Mouse (Mus musculus) midbrain, embryonic 14.5 days (tissue): ENCODE results near the gene 4933414I15Rik. TPM values are rescaled to one million over a fixed set of nuclear protein-coding genes. Genes with fewer than 3 reads are reported as not detected.

Source experiments
- ATAC-seq: fragments of 200-750 bp; cut with Nextera tagmentation; 2 replicates; pipeline ENCODE4 v1.8.0; 2017; ENCODE audit warnings: moderate number of reproducible peaks, moderate library complexity; ENCODE audit not compliant: low FRiP score, low TSS enrichment
- DNase-seq: peaks from one replicate; pipeline ENCODE4 v3.0.0-alpha.2; 2015
- H3K27ac ChIP-seq: fragments of 300-500 bp; sonication (generic); replicated peaks from 2 replicates; pipeline ENCODE4 v1.5.1; 2014; ENCODE audit warnings: mild to moderate bottlenecking, low read depth, low read length, moderate library complexity
- H3K27me3 ChIP-seq: fragments of 300-500 bp; sonication (generic); 2 replicates; pipeline ENCODE4 v1.6.1; 2014; ENCODE audit warnings: low read length, control low read depth, mixed read lengths; ENCODE audit not compliant: control insufficient read depth, insufficient read depth
- H3K36me3 ChIP-seq: fragments of 300-500 bp; sonication (generic); 2 replicates; pipeline ENCODE4 v1.6.1; 2014; ENCODE audit warnings: low read length, control low read depth; ENCODE audit not compliant: control insufficient read depth, insufficient read depth
- H3K4me1 ChIP-seq: fragments of 300-500 bp; sonication (generic); 2 replicates; pipeline ENCODE4 v1.6.1; 2014; ENCODE audit warnings: mild to moderate bottlenecking, antibody characterized with exemption, low read length, control low read depth; ENCODE audit not compliant: control insufficient read depth, insufficient read depth
- H3K4me2 ChIP-seq: fragments of 300-500 bp; sonication (generic); 2 replicates; pipeline ENCODE4 v1.6.1; 2014; ENCODE audit warnings: mild to moderate bottlenecking, low read length, moderate library complexity
- H3K4me3 ChIP-seq: fragments of 300-500 bp; sonication (generic); replicated peaks from 2 replicates; pipeline ENCODE4 v1.5.1; 2014; ENCODE audit warnings: low read depth, low read length
- H3K9ac ChIP-seq: fragments of 300-500 bp; sonication (generic); replicated peaks from 2 replicates; pipeline ENCODE4 v1.6.1; 2014; ENCODE audit warnings: mild to moderate bottlenecking, low read length, moderate library complexity
- H3K9me3 ChIP-seq: fragments of 300-500 bp; sonication (generic); 2 replicates; pipeline ENCODE4 v1.6.1; 2016; ENCODE audit warnings: low read length, control low read depth, mixed read lengths; ENCODE audit not compliant: control insufficient read depth
- WGBS: fragments of 180-500 bp; shearing (Covaris S2); extraction: QIAGEN DNeasy Blood & Tissue Kit; methylation state at CpG from one replicate; pipeline ENCODE4 v1.1.7; 2014; 5-methylcytosine and 5-hydroxymethylcytosine counted together
- polyA plus RNA-seq: library from polyadenylated mRNA; unstranded; fragments of >200 nt; fragmentation: Nextera tagmentation; extraction: Ambion mirVana; gene quantifications from 2 replicates; pipeline ENCODE4 v1.2.1, GENCODE M21; 2014

The 4933414I15Rik gene
- polyA plus RNA-seq, 1 experiment from 2014 or later = not detected

DNA sequence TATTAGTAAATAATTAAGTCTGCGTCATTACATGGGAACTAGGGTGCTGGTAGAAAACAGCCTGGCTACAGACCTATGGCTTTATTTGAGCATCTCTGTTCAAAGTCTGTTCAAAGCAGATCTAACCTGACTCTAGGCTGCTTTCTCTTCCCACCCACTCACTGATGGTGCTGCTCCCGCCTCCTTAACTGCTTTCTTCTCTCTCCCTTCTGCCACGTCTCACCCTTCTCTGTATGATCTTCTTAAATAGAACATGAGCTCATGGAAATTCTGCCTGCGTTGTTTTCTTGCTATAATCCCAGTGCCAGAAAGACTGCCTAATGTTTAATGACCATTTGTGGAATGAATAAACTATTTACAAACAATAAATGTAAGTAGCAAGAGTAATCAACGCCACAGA, 35.4 kb downstream of the 4933414I15Rik start:
- H3K4me3 ChIP-seq = no peak overlapping the region
- H3K9me3 ChIP-seq = peaks cover 71% of the 10 kb centered on the region
- H3K27me3 ChIP-seq = no peaks in the 10 kb centered on the region
- no peak overlapping the region for H3K27ac ChIP-seq
- H3K36me3 ChIP-seq = peaks cover 91% of the 10 kb centered on the region
- ATAC-seq = no peak
- WGBS = 82% methylated on average over 5 of the region's 5 CpGs
- H3K4me1 ChIP-seq = no peaks in the 10 kb centered on the region
- no peak overlapping the region for H3K4me2 ChIP-seq
- no peak overlapping the region for H3K9ac ChIP-seq
- no peak for DNase-seq

DNA sequence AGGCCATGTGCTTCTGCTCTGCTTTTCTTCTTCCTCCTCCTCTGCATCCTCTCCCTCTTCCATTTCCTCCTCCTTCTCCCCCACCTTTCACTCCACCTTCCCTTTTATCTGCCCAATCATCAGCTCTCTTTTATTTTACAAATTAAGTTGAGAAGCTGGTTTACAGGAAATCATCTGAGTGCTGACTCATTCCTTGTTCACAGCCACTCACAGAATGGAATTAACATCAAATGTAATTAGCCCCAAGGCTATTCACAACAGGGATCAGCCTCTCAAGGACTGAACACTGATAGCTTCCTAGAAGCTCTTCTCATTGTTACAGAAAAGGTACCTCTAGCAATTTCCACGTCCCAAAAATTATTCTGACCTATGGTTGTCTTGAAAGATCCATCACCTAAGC, 46.2 kb downstream of the 4933414I15Rik start:
- no peak overlapping the region for H3K4me2 ChIP-seq
- no peak overlapping the region for H3K27ac ChIP-seq
- H3K4me3 ChIP-seq = no peak overlapping the region
- WGBS = 88% methylated on average over 1 of the region's 1 CpGs
- H3K27me3 ChIP-seq = no peaks in the 10 kb centered on the region
- H3K36me3 ChIP-seq = peaks cover 43% of the 10 kb centered on the region
- H3K4me1 ChIP-seq = no peaks in the 10 kb centered on the region
- ATAC-seq (no peak), DNase-seq (no peak)
- no peak overlapping the region for H3K9ac ChIP-seq
- H3K9me3 ChIP-seq = peaks cover 66% of the 10 kb centered on the region

DNA sequence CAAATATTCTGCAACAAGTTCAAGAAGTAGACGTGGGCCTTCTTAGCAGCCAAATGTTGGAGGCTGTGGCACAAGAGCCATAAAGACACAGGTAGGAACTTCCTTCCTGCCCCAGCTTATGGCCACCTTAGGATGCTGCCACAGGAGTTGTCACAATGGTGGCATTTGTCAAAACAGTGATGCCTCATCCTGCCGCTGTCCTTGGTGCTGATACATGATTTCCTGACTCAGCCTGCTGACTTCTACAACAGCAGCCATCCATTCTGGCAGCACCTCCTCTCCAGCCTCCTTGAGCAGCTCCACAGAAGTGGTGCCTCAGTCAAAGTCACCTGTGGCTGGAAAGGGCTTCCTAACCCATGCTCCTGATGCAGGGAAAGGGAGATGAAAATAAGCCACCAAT, 51.1 kb downstream of the 4933414I15Rik start:
- H3K27ac ChIP-seq = no peak overlapping the region
- H3K4me3 ChIP-seq = no peak overlapping the region
- no peaks in the 10 kb centered on the region for H3K27me3 ChIP-seq
- H3K4me1 ChIP-seq = no peaks in the 10 kb centered on the region
- H3K4me2 ChIP-seq = no peak overlapping the region
- DNase-seq = no peak
- WGBS = 60% methylated on average over 2 of the region's 2 CpGs
- no peaks in the 10 kb centered on the region for H3K36me3 ChIP-seq
- H3K9me3 ChIP-seq = peaks cover 21% of the 10 kb centered on the region
- no peak overlapping the region for H3K9ac ChIP-seq
- ATAC-seq = no peak

Other genes starting within 250 kb of the 4933414I15Rik start
- 61.3 and 83.5 TPM in 2 replicates for gene Zfp354c, start 116.0 kb downstream of the 4933414I15Rik start, polyA plus RNA-seq
- gene Zfp879, start 102.2 kb downstream of the 4933414I15Rik start, polyA plus RNA-seq = 1.6 and 1.9 TPM in 2 replicates
- not detected in 2 replicates for gene Grm6, start 93.1 kb downstream of the 4933414I15Rik start, polyA plus RNA-seq
- gene Zfp454, start 56.1 kb downstream of the 4933414I15Rik start, polyA plus RNA-seq = 12.5 and 15.7 TPM in 2 replicates
- gene Zfp2, start 27.6 kb downstream of the 4933414I15Rik start, polyA plus RNA-seq = 59.6 and 59.9 TPM in 2 replicates
- gene Zfp354b, start 12.1 kb downstream of the 4933414I15Rik start, polyA plus RNA-seq = 4.3 and 4.5 TPM in 2 replicates
- not detected in 2 replicates for gene Prop1, start 10.0 kb upstream of the 4933414I15Rik start, polyA plus RNA-seq
- not detected in 2 replicates for gene Olfr1378, start 22.8 kb upstream of the 4933414I15Rik start, polyA plus RNA-seq
- gene Olfr1377, start 38.2 kb upstream of the 4933414I15Rik start, polyA plus RNA-seq = not detected in 2 replicates
- not detected in 2 replicates for gene Olfr51, start 59.8 kb upstream of the 4933414I15Rik start, polyA plus RNA-seq
- not detected in 2 replicates for gene Olfr54, start 70.5 kb upstream of the 4933414I15Rik start, polyA plus RNA-seq
- gene Olfr1375, start 104.3 kb upstream of the 4933414I15Rik start, polyA plus RNA-seq = not detected in 2 replicates
- 15.6 and 16.5 TPM in 2 replicates for gene Zfp354a, start 115.5 kb upstream of the 4933414I15Rik start, polyA plus RNA-seq